Mouse (Mus musculus) fibroblast of lung, adult 2 months (primary cell): ENCODE measurements at regions not wholly inside any gene's neighbourhood (a gene's known extent, or its start where the extent isn't known, plus 50 kb on each side); places are given as distances from the start of the nearest gene placed in this dataset.
A peak's percentile ranks its signal among the peaks of the same experiment; 100 is the strongest.

Experiments used
- DNase-seq: peaks from one replicate; pipeline ENCODE4 v3.0.0-alpha.2; 2011; ENCODE audit warnings: low read depth

DNA sequence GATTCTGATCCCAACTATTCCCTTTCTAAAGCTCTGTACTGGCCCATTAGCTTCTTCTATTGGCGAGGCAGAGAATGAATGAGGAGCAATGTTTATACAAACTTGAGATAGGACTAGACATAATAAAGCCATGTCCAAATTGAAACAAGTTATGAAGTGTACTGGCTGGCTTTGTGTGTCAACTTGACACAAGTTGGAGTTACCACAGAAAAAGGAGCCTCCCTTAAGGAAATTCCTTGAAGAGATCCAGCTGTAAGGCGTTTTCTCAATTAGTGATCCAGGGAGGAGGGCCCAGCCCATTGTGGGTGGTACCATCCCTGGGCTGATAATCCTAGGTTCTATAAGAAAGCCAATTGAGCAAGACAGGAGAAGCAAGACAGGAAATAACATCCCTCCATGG, 135.9 kb upstream of the Cr2 start:
- DNase-seq: no peak

DNA sequence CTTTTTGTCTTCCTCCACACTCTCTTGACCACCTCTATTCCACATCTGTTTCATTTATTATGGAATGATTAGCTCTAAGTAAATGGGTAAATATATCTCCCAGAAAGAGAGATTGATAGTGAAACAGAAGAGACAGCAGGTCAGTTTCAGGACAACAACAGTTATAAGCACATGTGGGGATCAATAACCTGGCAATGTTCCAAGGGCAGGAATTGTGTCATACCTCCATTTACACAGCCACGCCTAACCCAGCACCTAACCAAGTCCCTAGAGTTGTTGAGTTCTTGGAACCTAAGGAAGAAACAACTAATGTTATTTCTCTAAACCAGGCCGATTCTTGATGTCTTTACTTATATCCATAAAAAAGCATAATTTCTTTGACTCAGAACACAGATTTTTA, 108.6 kb upstream of the Cr2 start:
- DNase-seq: no peak

DNA sequence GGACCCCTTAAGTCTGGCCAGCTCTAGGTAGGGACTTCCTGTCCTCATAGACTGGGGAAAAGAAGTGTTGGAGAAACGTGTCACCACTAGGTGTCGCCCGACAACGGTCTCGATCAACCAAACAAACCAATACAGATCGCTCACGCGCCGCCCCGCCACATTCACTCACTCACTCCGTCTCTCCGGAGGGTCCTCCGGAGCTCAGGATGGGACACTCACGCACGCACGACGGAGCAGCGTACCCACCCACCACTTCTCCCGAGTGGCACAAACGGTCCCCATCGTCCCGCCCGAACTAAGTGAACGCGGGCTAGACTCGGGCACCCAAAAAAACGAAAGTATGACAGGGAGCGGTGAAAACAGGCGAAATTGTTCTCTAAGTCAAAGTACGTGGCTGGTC, 65.0 kb upstream of the Cr2 start:
- DNase-seq: peak; percentile 100

DNA sequence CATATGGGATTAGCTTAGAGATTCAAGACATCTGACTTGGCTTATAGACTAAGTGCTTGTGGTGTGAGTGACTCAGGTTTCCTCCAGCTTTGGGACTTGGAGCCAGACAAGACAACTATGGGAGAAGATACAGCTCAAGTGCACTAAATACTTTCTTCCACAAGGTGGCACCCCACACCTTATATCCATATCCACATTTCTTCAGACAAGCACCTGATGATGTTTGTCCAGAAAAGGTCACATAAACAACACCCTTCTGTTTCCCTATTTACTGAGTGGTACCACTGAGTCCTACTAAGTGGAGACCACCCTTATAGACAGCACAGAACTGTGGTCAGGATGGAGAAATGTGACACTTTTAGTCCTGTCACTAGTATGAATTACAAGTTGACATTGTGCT, 56.1 kb upstream of the Cr2 start:
- peak; percentile 27 for DNase-seq

DNA sequence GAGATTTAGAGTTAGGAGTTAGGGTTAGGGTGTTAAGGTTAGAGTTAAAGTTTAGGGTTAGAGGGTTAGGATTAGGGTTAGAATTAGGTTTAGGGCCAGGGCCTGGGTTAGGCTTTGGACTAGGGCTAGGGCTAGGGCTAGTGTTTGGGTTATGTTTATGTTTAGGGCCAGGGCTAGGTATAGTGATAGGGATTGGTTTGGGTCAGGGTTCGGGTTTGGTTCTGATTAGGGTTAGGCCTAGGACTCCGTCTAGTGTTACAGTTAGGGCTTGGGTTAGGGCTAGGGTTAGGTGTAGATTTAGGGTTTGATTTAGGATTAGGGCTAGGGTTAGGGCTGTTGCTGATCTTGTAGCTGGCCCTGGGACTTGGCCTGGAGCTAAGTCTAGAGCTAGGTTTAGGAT, 50.5 kb upstream of the Cr2 start:
- DNase-seq: no peak
